Mouse (Mus musculus) naive thymus-derived CD4-positive, alpha-beta T cell, adult 2 months (primary cell): ENCODE results near the gene Spaca9.

Experiments used
- DNase-seq: peaks from one replicate; pipeline ENCODE4 v3.0.0-alpha.2; 2011; ENCODE audit warnings: low read depth

Spaca9 gene

GRCm38 (mm10) chr2:28699361-28700335, at the start of gene Spaca9, which contains the start of gene Ak8:
TSS of gene Spaca9 (minus strand) at chr2:28699727.
TSS of gene Ak8 (plus strand) at chr2:28700164.
- DNase-seq: peak; percentile 32

GRCm38 (mm10) chr2:28747705-28748104, 48.2 kb upstream of the Spaca9 start:
- no peak for DNase-seq

- DNase-seq: no peak
Observed at GRCm38 (mm10) chr2:28746682-28747332, 47.3 kb upstream of the Spaca9 start.

- DNase-seq: no peak
Observed at GRCm38 (mm10) chr2:28742701-28743100, 43.2 kb upstream of the Spaca9 start.

- no peak for DNase-seq
Observed at GRCm38 (mm10) chr2:28740159-28740558, 40.6 kb upstream of the Spaca9 start.

GRCm38 (mm10) chr2:28737112-28737511, 37.6 kb upstream of the Spaca9 start:
- DNase-seq: no peak

- DNase-seq: no peak
Observed at GRCm38 (mm10) chr2:28730676-28731075, 31.1 kb upstream of the Spaca9 start.

GRCm38 (mm10) chr2:28727786-28728404, 28.4 kb upstream of the Spaca9 start:
- no peak for DNase-seq

- no peak for DNase-seq
Observed at GRCm38 (mm10) chr2:28723912-28724311, 24.4 kb upstream of the Spaca9 start.

GRCm38 (mm10) chr2:28722419-28722818, 22.9 kb upstream of the Spaca9 start:
- no peak for DNase-seq

- DNase-seq: no peak
Observed at GRCm38 (mm10) chr2:28713036-28713435, 13.5 kb upstream of the Spaca9 start.

GRCm38 (mm10) chr2:28706787-28707186, 7.3 kb upstream of the Spaca9 start:
- DNase-seq: no peak

- DNase-seq: no peak
Observed at GRCm38 (mm10) chr2:28706106-28706636, 6.6 kb upstream of the Spaca9 start.

GRCm38 (mm10) chr2:28701646-28702262, 2.2 kb upstream of the Spaca9 start:
- DNase-seq: no peak

GRCm38 (mm10) chr2:28698566-28698965, 961 bp downstream of the Spaca9 start:
- DNase-seq: peak; percentile 30

GRCm38 (mm10) chr2:28692692-28693091, 6.8 kb downstream of the Spaca9 start:
- no peak for DNase-seq

- peak; percentile 29 for DNase-seq
Observed at GRCm38 (mm10) chr2:28688431-28688830, 11.1 kb downstream of the Spaca9 start.

- DNase-seq: no peak
Observed at GRCm38 (mm10) chr2:28685895-28686294, 13.6 kb downstream of the Spaca9 start.

GRCm38 (mm10) chr2:28681718-28682117, 17.8 kb downstream of the Spaca9 start:
- DNase-seq: no peak

GRCm38 (mm10) chr2:28680710-28681109, 18.8 kb downstream of the Spaca9 start:
- peak; percentile 28 for DNase-seq

- DNase-seq: no peak
Observed at GRCm38 (mm10) chr2:28676005-28676404, 23.5 kb downstream of the Spaca9 start.

- DNase-seq: no peak
Observed at GRCm38 (mm10) chr2:28671438-28671837, 28.1 kb downstream of the Spaca9 start.
